Mouse (Mus musculus): ENCODE results near the gene Grtp1.

GRCm38 (mm10) chr8:13156327-13157097 lies 43.9 kb downstream of the Grtp1 start:
- TF ChIP-seq POLR2A (IDR thresholded peaks at IDR 0.05; ENCODE audit: borderline replicate concordance, low read depth, low read length) (no peak), CTCF (IDR thresholded peaks at IDR 0.05; ENCODE audit: low read depth, low read length) (no peak)

Data from bone marrow macrophage, adult 2 months (primary cell).